In genomic region chr9:116187181-116187731, GRCm38 (mm10) we compare ENCODE assay signal across 13 mouse cellular contexts. TPM values are rescaled to one million over a fixed set of nuclear protein-coding genes. Genes with fewer than 3 reads are reported as not detected.
A peak's percentile ranks its signal among the peaks of the same experiment; 100 is the strongest.
DNase-seq lines count a peak whose midpoint lies in the region; ATAC-seq and TF ChIP-seq lines count a peak whose summit lies in the region.
"Had no signal": no experiment of that assay in that cellular context is flagged by ENCODE, and none has a peak within 500 bp of the region (broad histone marks: within the 10 kb centered on the region; RNA-seq: fewer than 3 reads in every experiment).

No protein-coding gene starts in this region.

- DNase-seq in spleen, adult 2 months (ENCODE audit: low read depth in 1 of 2, low spot score in 2 of 2): no peak
- no peak for DNase-seq in spleen, postnatal 10 days (ENCODE audit: low spot score in 2 of 2)
- peak; percentile 72 for DNase-seq in lung, postnatal 25 days (ENCODE audit: low spot score)
- DNase-seq in yolk sac, embryonic 10.5 days (ENCODE audit: low spot score): peak; percentile 79
- no peak for DNase-seq in right cerebral cortex, postnatal 10 days (ENCODE audit: low spot score in 2 of 2)
- no peak for DNase-seq in heart, embryonic 10.5 days (ENCODE audit: low spot score)
- DNase-seq: cerebellum, adult 8-10 months had no signal

- no peak for TF ChIP-seq POLR2A in spleen, adult 2 months (IDR thresholded peaks at IDR 0.05; ENCODE audit: low read depth, low read length)

- H3K27ac ChIP-seq in spleen, adult 2 months (ENCODE audit: insufficient read depth, low read length): peak overlapping the region; percentile 15; the same call in 1 of the 2 replicates
- H3K27ac ChIP-seq in intestine, embryonic 15.5 days: peak overlapping the region; percentile 40; the same call in 1 of the 2 replicates
- no peak overlapping the region for H3K27ac ChIP-seq in forebrain, embryonic 12.5 days
- H3K27ac ChIP-seq in heart, embryonic 10.5 days: no peak overlapping the region
- H3K27ac ChIP-seq: limb, embryonic 15.5 days; midbrain, embryonic 15.5 days; neural tube, embryonic 12.5 days had no signal

- peaks cover 24% of the 10 kb centered on the region; the same call in 1 of the 2 replicates for H3K4me1 ChIP-seq in spleen, adult 2 months (ENCODE audit: control insufficient read depth, insufficient read depth, insufficient read length)
- peaks cover 13% of the 10 kb centered on the region for H3K4me1 ChIP-seq in intestine, embryonic 15.5 days (replicated peaks)
- no peaks in the 10 kb centered on the region for H3K4me1 ChIP-seq in forebrain, embryonic 12.5 days
- H3K4me1 ChIP-seq in heart, embryonic 10.5 days: no peaks in the 10 kb centered on the region
- H3K4me1 ChIP-seq: midbrain, embryonic 15.5 days; neural tube, embryonic 12.5 days had no signal

- no peaks in the 10 kb centered on the region for H3K27me3 ChIP-seq in spleen, adult 2 months (ENCODE audit: control insufficient read depth, insufficient read depth, low read length)
- H3K27me3 ChIP-seq in intestine, embryonic 15.5 days (replicated peaks): no peaks in the 10 kb centered on the region
- no peaks in the 10 kb centered on the region for H3K27me3 ChIP-seq in forebrain, embryonic 12.5 days
- H3K27me3 ChIP-seq in heart, embryonic 10.5 days (ENCODE audit: insufficient read depth, poor library complexity, severe bottlenecking): no peaks in the 10 kb centered on the region
- H3K27me3 ChIP-seq: limb, embryonic 15.5 days; midbrain, embryonic 15.5 days; neural tube, embryonic 12.5 days had no signal

- WGBS in spleen, adult 2 months: 75% methylated on average over 10 of the region's 10 CpGs
- WGBS in intestine, embryonic 15.5 days: 62% methylated on average over 10 of the region's 10 CpGs
- 88% methylated on average over 10 of the region's 10 CpGs for WGBS in forebrain, embryonic 12.5 days
- WGBS in heart, embryonic 10.5 days: 75% methylated on average over 10 of the region's 10 CpGs

- no peak overlapping the region for H3K4me3 ChIP-seq in spleen, adult 2 months (ENCODE audit: extremely low read depth, insufficient read depth, insufficient read length)
- H3K4me3 ChIP-seq in intestine, embryonic 15.5 days (replicated peaks): no peak overlapping the region
- H3K4me3 ChIP-seq in forebrain, embryonic 12.5 days (replicated peaks): no peak overlapping the region
- H3K4me3 ChIP-seq in heart, embryonic 10.5 days: no peak overlapping the region
- H3K4me3 ChIP-seq: limb, embryonic 15.5 days; midbrain, embryonic 15.5 days; neural tube, embryonic 12.5 days had no signal

- H3K4me2 ChIP-seq in intestine, embryonic 15.5 days (replicated peaks): no peak overlapping the region
- H3K4me2 ChIP-seq in forebrain, embryonic 12.5 days: no peak overlapping the region
- H3K4me2 ChIP-seq: heart, embryonic 11.5 days; limb, embryonic 15.5 days; midbrain, embryonic 15.5 days; neural tube, embryonic 12.5 days had no signal

- no peaks in the 10 kb centered on the region for H3K36me3 ChIP-seq in spleen, adult 2 months (ENCODE audit: control insufficient read depth, insufficient read depth, low read length)
- no peaks in the 10 kb centered on the region for H3K36me3 ChIP-seq in intestine, embryonic 15.5 days
- H3K36me3 ChIP-seq in forebrain, embryonic 12.5 days (replicated peaks): no peaks in the 10 kb centered on the region
- H3K36me3 ChIP-seq in heart, embryonic 10.5 days: no peaks in the 10 kb centered on the region
- H3K36me3 ChIP-seq: limb, embryonic 15.5 days; midbrain, embryonic 15.5 days; neural tube, embryonic 12.5 days had no signal

- no peak for TF ChIP-seq CTCF in spleen, adult 2 months (IDR thresholded peaks at IDR 0.05; ENCODE audit: extremely low read depth, insufficient read depth, insufficient read length, insufficient replicate concordance)

- H3K9ac ChIP-seq in intestine, embryonic 15.5 days: no peak overlapping the region
- no peak overlapping the region for H3K9ac ChIP-seq in forebrain, embryonic 12.5 days
- H3K9ac ChIP-seq: limb, embryonic 15.5 days; midbrain, embryonic 15.5 days; neural tube, embryonic 12.5 days had no signal

- H3K9me3 ChIP-seq in intestine, embryonic 15.5 days: no peaks in the 10 kb centered on the region
- H3K9me3 ChIP-seq in forebrain, embryonic 12.5 days: no peaks in the 10 kb centered on the region
- no peaks in the 10 kb centered on the region for H3K9me3 ChIP-seq in heart, embryonic 10.5 days
- H3K9me3 ChIP-seq: limb, embryonic 15.5 days; midbrain, embryonic 15.5 days; neural tube, embryonic 12.5 days had no signal

- ATAC-seq in intestine, embryonic 15.5 days: peak; percentile 82
- ATAC-seq in forebrain, embryonic 12.5 days (ENCODE audit: low FRiP score): no peak
- ATAC-seq: midbrain, embryonic 15.5 days had no signal

RNA-seq across cellular contexts. Expression of gene Tgfbr2, which starts 12.1 kb away (rescaled TPM):
- polyA plus RNA-seq in spleen, adult 2 months (2012; rRNA removed): 57.1 and 77.5 TPM in 2 replicates
- polyA plus RNA-seq in intestine, embryonic 15.5 days (2015; fragmentation: Nextera tagmentation; extraction: Ambion mirVana): 28.3 and 31.8 TPM in 2 replicates
- 7.5 and 7.8 TPM in 2 replicates for polyA plus RNA-seq in forebrain, embryonic 12.5 days (2016; fragmentation: Nextera tagmentation; extraction: Ambion mirVana)
- polyA plus RNA-seq in heart, embryonic 10.5 days (2016; fragmentation: Nextera tagmentation; extraction: Ambion mirVana): 9.4 and 12.5 TPM in 2 replicates

Comparison
In these comparisons a context has a peak if more than half of its experiments do, and no peak if none do; other contexts are left out.
1. DNase-seq: peak in lung, postnatal 25 days (single experiment) and yolk sac, embryonic 10.5 days (single experiment); none in spleen, adult 2 months (0 of 2), spleen, postnatal 10 days (0 of 2), right cerebral cortex, postnatal 10 days (0 of 2) and heart, embryonic 10.5 days (single experiment).
2. H3K27ac ChIP-seq: peak in spleen, adult 2 months (single experiment) and intestine, embryonic 15.5 days (single experiment); none in forebrain, embryonic 12.5 days (single experiment) and heart, embryonic 10.5 days (single experiment).